Mouse (Mus musculus): ENCODE results near the gene Mrpl34. TPM values are rescaled to one million over a fixed set of nuclear protein-coding genes. Genes with fewer than 3 reads are reported as not detected.

Gene Mrpl34
- total RNA-seq, 2 experiments from 2014 or later = 59.1 to 84.3 TPM

DNA sequence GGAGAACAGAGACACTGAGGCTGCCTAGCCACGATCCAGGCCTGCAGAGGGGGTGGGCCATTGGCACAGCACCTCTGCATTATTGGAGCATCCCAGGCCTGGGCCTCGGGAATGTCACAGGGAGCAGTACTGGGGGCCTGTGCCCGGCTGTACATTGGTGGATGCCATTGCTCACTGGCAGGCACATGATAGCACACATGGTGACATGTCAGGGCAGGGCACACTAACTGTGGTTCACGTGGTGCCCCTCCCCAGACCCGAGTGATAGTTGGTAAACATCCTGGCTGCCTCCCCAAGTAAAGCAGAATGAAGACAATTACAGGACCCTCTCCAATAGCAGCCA lies 6.1 kb downstream of the Mrpl34 start:
- intact Hi-C loops (cut with DNase I) = no loop called here
- Histone ChIP-seq H3K27ac (no peak overlapping the region), H3K4me3 (peak overlapping the region; percentile 96; the same call in 1 of the 2 replicates)
- no peak for DNase-seq
- TF ChIP-seq CTCF (IDR thresholded peaks at IDR 0.05) = no peak

DNA sequence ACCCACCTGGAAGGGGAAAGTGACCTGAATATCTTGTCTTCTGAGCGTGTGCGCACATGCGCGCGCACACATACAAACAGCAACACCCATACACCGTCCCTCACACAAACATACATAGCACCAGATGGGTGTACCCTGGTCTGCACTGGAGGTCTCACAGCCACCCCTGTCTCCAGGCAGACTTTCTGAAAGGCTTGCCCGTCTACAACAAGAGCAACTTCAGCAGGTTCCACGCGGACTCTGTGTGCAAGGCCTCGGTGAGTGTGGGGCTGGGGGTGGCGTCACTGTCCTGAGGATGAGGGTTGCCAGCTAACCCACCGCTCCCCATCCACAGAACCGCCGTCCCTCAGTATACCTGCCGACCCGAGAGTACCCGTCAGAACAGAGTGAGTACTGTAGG lies 7.1 kb downstream of the Mrpl34 start:
- Histone ChIP-seq H3K4me3 (no peak overlapping the region), H3K27ac (no peak overlapping the region)
- intact Hi-C loops (cut with DNase I) = no loop called here
- DNase-seq = no peak
- no peak for TF ChIP-seq CTCF (IDR thresholded peaks at IDR 0.05)

DNA sequence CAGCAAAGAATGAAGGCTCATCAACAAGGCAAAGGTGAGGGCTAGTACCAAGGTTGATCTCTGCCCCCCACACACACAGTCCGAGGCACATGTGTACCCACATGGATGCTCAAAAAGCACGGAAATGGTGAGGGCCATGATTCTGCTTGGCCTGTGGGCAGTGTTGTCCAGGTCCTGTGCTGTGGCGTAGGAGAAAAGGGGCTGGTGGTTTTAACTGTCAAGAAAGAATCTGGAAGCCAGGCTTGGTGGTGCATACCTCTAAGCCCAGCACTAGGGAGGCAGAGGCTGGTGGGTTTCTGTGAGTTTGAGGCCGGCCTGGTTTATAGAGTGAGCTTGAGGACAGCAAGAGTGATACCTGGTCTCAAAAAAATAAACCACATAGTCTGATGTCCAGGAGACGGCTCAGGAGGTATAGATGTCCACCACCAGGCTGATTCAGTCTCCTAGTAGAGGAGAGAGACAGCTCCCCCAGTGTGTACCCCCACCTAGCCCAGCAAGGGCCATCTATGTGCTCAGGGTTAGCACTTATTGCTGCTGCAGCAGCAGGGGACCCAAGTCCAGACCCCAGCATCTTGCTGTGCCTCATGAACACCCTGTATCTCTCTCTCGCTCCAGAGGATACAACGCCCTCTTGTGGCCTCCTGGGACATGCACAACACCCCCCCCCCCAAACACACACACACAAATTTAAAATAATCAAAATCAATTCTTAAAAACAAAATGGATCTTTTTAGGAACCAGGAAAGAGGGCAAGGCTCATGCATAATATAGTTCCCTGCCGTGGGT lies 8.0 kb downstream of the Mrpl34 start:
- intact Hi-C loops (cut with DNase I) = no loop called here
- H3K27ac ChIP-seq = no peak overlapping the region
- DNase-seq = no peak
- H3K4me3 ChIP-seq = no peak overlapping the region
- TF ChIP-seq CTCF (IDR thresholded peaks at IDR 0.05) = peak; percentile 45

DNA sequence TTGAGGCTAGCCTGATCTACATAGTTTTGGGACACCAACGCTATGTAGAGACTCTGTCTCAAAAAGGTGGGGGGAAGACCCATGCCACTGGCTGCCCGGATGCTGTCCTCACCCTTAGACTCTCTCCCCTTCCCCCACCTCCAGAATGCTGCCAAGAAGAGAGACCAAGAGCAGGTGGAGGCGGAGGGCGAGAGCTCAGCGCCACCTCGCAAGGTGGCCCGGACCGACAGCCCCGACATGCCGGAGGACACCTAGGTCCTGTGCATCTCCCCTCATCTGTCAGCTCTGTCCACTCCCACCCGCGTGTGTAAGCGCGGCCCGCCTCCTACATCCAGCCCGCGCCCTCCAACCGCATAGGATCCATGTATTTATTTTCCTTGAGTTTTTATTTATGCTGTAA lies 9.6 kb downstream of the Mrpl34 start:
- Histone ChIP-seq H3K4me3 (no peak overlapping the region), H3K27ac (no peak overlapping the region)
- no peak for DNase-seq
- TF ChIP-seq CTCF (IDR thresholded peaks at IDR 0.05) = no peak
- intact Hi-C loops (cut with DNase I) = no loop called here

DNA sequence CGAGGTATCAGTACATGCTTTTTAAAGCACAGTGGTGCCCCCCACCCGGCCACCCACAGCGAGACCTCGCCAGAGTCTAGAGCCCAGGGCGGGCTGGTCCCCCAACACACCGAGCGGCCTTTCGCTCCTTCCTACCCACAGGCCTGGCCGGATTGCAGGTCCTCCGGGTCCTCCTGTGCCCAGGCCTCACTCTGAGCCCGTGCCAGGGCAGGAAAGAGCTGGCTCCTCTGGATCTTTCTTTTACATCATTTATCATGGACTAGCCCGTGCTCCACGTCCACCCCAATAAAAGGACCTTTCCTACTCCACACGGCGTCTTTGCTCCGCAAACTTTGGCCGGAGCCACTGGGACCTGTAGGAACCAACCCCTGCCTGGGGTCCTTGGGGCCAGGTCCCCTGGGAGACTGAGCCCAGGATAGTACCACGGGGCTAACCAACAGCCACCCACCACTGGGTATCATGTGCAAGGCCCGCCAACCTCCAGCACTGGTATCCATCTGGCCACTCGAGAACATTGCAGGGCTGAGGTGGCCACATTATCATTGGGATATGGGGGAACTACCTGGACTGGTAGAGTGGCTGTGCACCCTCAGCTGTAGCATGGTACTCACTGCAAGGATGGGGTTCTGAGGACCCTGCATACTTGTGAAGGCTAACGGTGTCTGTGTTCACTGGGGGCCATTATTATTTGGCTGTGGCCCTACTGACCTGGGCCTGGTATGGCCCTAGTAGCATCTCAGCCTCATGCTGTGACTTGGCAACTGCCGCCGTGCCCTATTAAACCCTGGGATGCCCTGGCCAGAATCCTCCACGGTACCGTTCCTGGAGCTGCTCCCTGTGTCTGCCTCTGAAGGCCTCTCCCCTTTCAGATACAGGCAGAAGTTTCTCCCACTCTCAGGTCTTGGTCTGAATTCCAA lies 10.3 kb downstream of the Mrpl34 start:
- no peak overlapping the region for H3K4me3 ChIP-seq
- intact Hi-C loops (cut with DNase I) = no loop called here
- DNase-seq = no peak
- no peak for TF ChIP-seq CTCF (IDR thresholded peaks at IDR 0.05)
- H3K27ac ChIP-seq = peak overlapping the region; percentile 92

DNA sequence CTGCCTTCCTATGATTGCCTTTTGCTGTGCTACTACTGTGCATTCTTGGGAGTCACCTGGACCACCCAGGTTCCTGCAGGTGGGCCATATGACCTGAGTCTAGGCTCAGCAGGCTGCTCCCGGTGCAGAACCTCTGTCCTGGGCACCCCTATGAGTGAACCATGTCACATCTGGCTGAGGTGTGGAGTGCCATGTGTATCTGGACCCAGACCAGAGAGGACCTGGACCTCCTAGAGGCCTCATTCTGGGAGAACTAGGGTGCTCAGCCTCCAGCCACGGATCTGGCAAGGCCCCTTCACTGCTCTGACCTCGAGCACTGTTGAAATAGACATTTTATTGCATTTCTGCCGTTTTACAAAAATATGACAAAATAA lies 10.9 kb downstream of the Mrpl34 start:
- Histone ChIP-seq H3K27ac (peak overlapping the region; percentile 92), H3K4me3 (peak overlapping the region; percentile 82)
- intact Hi-C loops (cut with DNase I) = no loop called here
- no peak for TF ChIP-seq CTCF (IDR thresholded peaks at IDR 0.05)
- no peak for DNase-seq

DNA sequence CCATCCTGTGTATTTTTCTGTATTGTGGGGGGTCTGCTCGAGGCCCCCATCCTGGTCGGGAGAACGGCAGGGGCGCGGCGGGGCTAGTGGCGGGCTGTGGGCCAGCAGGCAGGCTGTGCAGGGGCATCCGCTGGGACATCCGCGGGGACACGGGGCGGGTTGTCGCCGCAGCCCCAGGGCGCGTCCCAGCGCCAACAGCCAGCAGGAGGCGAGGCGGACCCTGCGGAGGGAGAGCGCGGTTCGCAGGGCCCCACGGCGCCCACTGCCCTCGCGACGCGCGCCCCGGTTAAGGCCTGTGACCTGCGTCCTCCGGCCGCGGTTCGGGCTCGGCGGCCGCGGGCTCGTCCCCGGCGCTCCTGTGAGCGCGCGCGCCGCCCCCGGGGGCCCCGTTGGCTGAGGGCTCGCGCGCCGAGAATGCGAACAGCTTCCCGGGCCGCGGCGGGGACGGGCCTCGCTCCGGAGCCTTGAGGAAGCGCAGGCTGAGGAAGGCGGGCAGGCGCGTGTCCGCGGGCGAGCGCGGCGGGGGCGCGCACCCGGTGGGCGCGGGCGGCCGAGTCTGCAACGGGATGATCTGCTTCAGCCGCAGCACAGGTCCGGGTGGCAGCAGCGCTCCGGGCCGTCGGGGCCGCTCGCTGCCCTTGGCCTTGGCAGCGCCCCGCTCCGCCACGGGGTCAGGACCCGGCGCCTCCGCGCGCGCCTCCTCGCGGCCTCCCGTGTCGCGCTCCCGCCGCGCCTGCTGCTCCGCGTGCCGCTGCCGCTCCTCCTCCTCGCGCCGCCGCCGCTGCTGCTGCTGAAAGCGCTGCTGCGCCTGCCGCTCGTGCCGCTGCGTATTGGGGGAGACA lies 11.6 kb downstream of the Mrpl34 start:
- DNase-seq = peak; percentile 91
- H3K4me3 ChIP-seq = peak overlapping the region; percentile 82
- TF ChIP-seq CTCF (IDR thresholded peaks at IDR 0.05) = peak; percentile 32
- intact Hi-C loops (cut with DNase I) = no loop called here
- H3K27ac ChIP-seq = peak overlapping the region; percentile 92

DNA sequence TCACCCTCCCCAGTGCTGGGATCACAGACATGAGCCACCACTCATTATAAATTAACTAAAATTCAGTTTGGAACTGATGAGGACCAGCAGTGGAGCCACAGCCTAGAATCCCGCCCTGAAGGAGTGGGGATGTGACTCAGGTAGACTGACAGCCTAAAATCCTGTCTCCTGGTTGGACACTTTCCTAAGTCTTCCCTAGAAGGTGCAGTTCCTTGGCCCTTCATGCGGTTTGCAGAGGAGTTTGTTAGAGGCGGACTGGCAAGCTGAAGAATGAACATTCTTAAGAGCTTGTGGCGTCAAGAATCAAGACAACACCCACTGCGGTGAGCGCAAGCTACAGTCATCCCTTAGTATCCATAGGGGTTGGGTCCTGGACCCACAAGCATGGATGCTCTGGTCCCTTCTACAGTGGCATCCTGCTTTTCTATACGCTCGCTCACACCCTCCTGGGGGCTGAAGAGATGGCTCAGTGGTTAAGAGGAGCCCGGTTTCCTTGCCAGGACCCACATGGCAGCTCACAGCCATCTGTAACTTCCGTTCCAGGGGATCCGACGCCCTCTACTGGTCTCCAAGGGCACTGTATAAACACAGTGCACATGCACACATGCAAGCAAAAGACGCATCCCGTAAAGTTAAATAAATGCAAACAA lies 12.6 kb downstream of the Mrpl34 start:
- peak; percentile 42 for TF ChIP-seq CTCF (IDR thresholded peaks at IDR 0.05)
- DNase-seq = no peak
- Histone ChIP-seq H3K27ac (peak overlapping the region; percentile 92), H3K4me3 (peak overlapping the region; percentile 82)
- intact Hi-C loops (cut with DNase I) = no loop called here

DNA sequence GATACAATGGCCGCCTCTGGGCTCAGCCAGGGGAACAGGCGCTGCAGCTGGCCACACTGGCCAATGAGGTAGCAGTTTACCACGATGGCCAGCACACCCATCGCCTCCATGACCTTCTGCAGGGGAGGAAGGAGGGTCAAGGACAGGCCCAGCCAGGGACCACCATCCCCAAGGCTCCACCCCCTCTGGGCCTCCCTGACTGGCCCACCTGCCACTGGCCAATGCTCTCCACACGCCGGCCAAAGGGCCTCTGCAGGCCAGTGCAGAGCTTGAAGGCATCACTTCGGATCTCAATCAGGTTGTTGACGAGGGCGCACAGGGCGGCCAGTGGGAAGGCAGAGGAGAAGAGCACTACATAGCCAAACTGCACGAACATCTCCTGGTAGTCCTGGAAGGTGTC lies 14.2 kb downstream of the Mrpl34 start:
- no peak for TF ChIP-seq CTCF (IDR thresholded peaks at IDR 0.05)
- Histone ChIP-seq H3K27ac (no peak overlapping the region), H3K4me3 (no peak overlapping the region)
- intact Hi-C loops (cut with DNase I) = no loop called here
- no peak for DNase-seq

DNA sequence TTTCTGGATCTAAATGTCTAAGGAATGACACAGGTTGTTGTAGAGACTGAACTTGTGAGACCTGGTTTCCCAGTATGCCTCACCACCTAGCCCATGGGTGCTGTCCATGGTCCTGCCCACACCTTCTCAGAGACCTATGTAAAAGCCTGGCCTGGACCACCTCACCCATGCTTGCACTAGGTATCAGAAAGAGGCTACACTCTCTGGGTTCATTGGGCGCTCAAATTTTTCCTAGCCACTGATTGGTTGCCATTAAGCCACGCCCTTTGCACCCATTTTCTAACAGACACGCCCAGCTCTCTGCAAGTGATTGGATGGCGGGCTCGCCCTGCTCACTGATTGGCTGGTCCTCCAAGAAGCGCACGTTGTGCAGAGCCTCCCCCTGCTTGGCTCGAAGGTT lies 19.2 kb downstream of the Mrpl34 start:
- TF ChIP-seq CTCF (IDR thresholded peaks at IDR 0.05) = no peak
- intact Hi-C loops (cut with DNase I) = no loop called here
- no peak for DNase-seq
- Histone ChIP-seq H3K27ac (no peak overlapping the region), H3K4me3 (no peak overlapping the region)

DNA sequence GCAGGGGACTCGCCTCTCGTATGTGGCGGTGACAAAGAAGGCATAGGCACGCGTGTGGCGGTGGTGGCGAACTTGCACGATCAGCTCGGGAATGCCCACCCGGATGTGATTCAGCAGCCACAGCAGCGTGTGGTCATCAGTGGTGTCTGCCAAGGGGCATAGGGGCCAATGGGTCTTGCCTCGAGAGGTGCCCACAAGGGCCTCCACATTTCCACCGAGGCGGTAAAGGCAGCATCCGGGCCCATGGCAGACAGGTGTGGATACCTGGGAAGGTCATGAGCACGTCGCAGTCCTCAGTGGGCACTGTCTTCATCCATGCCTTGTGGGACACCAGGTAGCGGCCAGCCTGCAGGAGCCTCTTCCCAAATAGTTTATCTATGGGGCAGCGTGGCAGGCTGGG lies 20.0 kb downstream of the Mrpl34 start:
- peak overlapping the region; percentile 91 for H3K4me3 ChIP-seq
- H3K27ac ChIP-seq = no peak overlapping the region
- intact Hi-C loops (cut with DNase I) = loop anchor here (5.0 kb wide), 1 partner anchor 38 kb away; no protein-coding TSS in a partner anchor
- no peak for DNase-seq
- no peak for TF ChIP-seq CTCF (IDR thresholded peaks at IDR 0.05)

Data from gastrocnemius, adult 2 months (tissue).